Mouse (Mus musculus) midbrain, embryonic 14.5 days (tissue): ENCODE data around the gene Il1rn. TPM values are rescaled to one million over a fixed set of nuclear protein-coding genes. Genes with fewer than 3 reads are reported as not detected.

Experiments used
- ATAC-seq: fragments of 200-750 bp; cut with Nextera tagmentation; 2 replicates; pipeline ENCODE4 v1.8.0; 2017; ENCODE audit warnings: moderate number of reproducible peaks, moderate library complexity; ENCODE audit not compliant: low FRiP score, low TSS enrichment
- DNase-seq: peaks from one replicate; pipeline ENCODE4 v3.0.0-alpha.2; 2015
- H3K27ac ChIP-seq: fragments of 300-500 bp; sonication (generic); replicated peaks from 2 replicates; pipeline ENCODE4 v1.5.1; 2014; ENCODE audit warnings: mild to moderate bottlenecking, low read depth, low read length, moderate library complexity
- H3K27me3 ChIP-seq: fragments of 300-500 bp; sonication (generic); 2 replicates; pipeline ENCODE4 v1.6.1; 2014; ENCODE audit warnings: low read length, control low read depth, mixed read lengths; ENCODE audit not compliant: control insufficient read depth, insufficient read depth
- H3K36me3 ChIP-seq: fragments of 300-500 bp; sonication (generic); 2 replicates; pipeline ENCODE4 v1.6.1; 2014; ENCODE audit warnings: low read length, control low read depth; ENCODE audit not compliant: control insufficient read depth, insufficient read depth
- H3K4me1 ChIP-seq: fragments of 300-500 bp; sonication (generic); 2 replicates; pipeline ENCODE4 v1.6.1; 2014; ENCODE audit warnings: mild to moderate bottlenecking, antibody characterized with exemption, low read length, control low read depth; ENCODE audit not compliant: control insufficient read depth, insufficient read depth
- H3K4me2 ChIP-seq: fragments of 300-500 bp; sonication (generic); 2 replicates; pipeline ENCODE4 v1.6.1; 2014; ENCODE audit warnings: mild to moderate bottlenecking, low read length, moderate library complexity
- H3K4me3 ChIP-seq: fragments of 300-500 bp; sonication (generic); replicated peaks from 2 replicates; pipeline ENCODE4 v1.5.1; 2014; ENCODE audit warnings: low read depth, low read length
- H3K9ac ChIP-seq: fragments of 300-500 bp; sonication (generic); replicated peaks from 2 replicates; pipeline ENCODE4 v1.6.1; 2014; ENCODE audit warnings: mild to moderate bottlenecking, low read length, moderate library complexity
- H3K9me3 ChIP-seq: fragments of 300-500 bp; sonication (generic); 2 replicates; pipeline ENCODE4 v1.6.1; 2016; ENCODE audit warnings: low read length, control low read depth, mixed read lengths; ENCODE audit not compliant: control insufficient read depth
- WGBS: fragments of 180-500 bp; shearing (Covaris S2); extraction: QIAGEN DNeasy Blood & Tissue Kit; methylation state at CpG from one replicate; pipeline ENCODE4 v1.1.7; 2014; 5-methylcytosine and 5-hydroxymethylcytosine counted together
- polyA plus RNA-seq: library from polyadenylated mRNA; unstranded; fragments of >200 nt; fragmentation: Nextera tagmentation; extraction: Ambion mirVana; gene quantifications from 2 replicates; pipeline ENCODE4 v1.2.1, GENCODE M21; 2014

Il1rn gene
- polyA plus RNA-seq, 1 experiment from 2014 or later, result 1.7 TPM

- ATAC-seq, result no peak
Measured at GRCm38 (mm10) chr2:24385111-24385961, 48.7 kb downstream of the Il1rn start.

GRCm38 (mm10) chr2:24386158-24386963, 49.7 kb downstream of the Il1rn start:
- H3K27me3 ChIP-seq, result no peaks in the 10 kb centered on the region
- no peaks in the 10 kb centered on the region for H3K4me1 ChIP-seq
- no peak for ATAC-seq
- no peak overlapping the region for H3K9ac ChIP-seq
- no peaks in the 10 kb centered on the region for H3K9me3 ChIP-seq
- 89% methylated on average over 21 of the region's 21 CpGs for WGBS
- H3K27ac ChIP-seq, result no peak overlapping the region
- H3K4me3 ChIP-seq, result no peak overlapping the region
- no peak for DNase-seq
- no peak overlapping the region for H3K4me2 ChIP-seq
- H3K36me3 ChIP-seq, result no peaks in the 10 kb centered on the region

More at GRCm38 (mm10) chr2:24385111-24385961, 48.7 kb downstream of the Il1rn start:
- H3K9me3 ChIP-seq, result no peaks in the 10 kb centered on the region
- H3K9ac ChIP-seq, result no peak overlapping the region
- no peak overlapping the region for H3K27ac ChIP-seq
- no peak overlapping the region for H3K4me3 ChIP-seq
- no peaks in the 10 kb centered on the region for H3K4me1 ChIP-seq
- no peaks in the 10 kb centered on the region for H3K36me3 ChIP-seq
- no peak for DNase-seq
- 81% methylated on average over 14 of the region's 14 CpGs for WGBS
- H3K4me2 ChIP-seq, result no peak overlapping the region
- no peaks in the 10 kb centered on the region for H3K27me3 ChIP-seq

GRCm38 (mm10) chr2:24386964-24387320, 50.3 kb downstream of the Il1rn start:
- H3K4me1 ChIP-seq, result no peaks in the 10 kb centered on the region
- no peak overlapping the region for H3K4me2 ChIP-seq
- DNase-seq (no peak), ATAC-seq (no peak)
- H3K9me3 ChIP-seq, result no peaks in the 10 kb centered on the region
- no peak overlapping the region for H3K4me3 ChIP-seq
- WGBS, result 97% methylated on average over 2 of the region's 2 CpGs
- no peak overlapping the region for H3K9ac ChIP-seq
- H3K27ac ChIP-seq, result no peak overlapping the region
- no peaks in the 10 kb centered on the region for H3K36me3 ChIP-seq
- H3K27me3 ChIP-seq, result no peaks in the 10 kb centered on the region

GRCm38 (mm10) chr2:24387361-24388283, 51.0 kb downstream of the Il1rn start:
- Histone ChIP-seq H3K36me3 (no peaks in the 10 kb centered on the region), H3K4me3 (no peak overlapping the region), H3K27me3 (no peaks in the 10 kb centered on the region), H3K4me1 (no peaks in the 10 kb centered on the region), H3K27ac (no peak overlapping the region), H3K9ac (no peak overlapping the region), H3K9me3 (no peaks in the 10 kb centered on the region), H3K4me2 (no peak overlapping the region)
- ATAC-seq, result no peak
- no peak for DNase-seq
- 89% methylated on average over 4 of the region's 4 CpGs for WGBS

- DNase-seq (no peak), ATAC-seq (no peak)
- no peak overlapping the region for H3K4me2 ChIP-seq
- no peaks in the 10 kb centered on the region for H3K36me3 ChIP-seq
- H3K4me3 ChIP-seq, result no peak overlapping the region
- 84% methylated on average over 2 of the region's 2 CpGs for WGBS
- no peak overlapping the region for H3K9ac ChIP-seq
- H3K9me3 ChIP-seq, result no peaks in the 10 kb centered on the region
- H3K27ac ChIP-seq, result no peak overlapping the region
- no peaks in the 10 kb centered on the region for H3K27me3 ChIP-seq
- H3K4me1 ChIP-seq, result no peaks in the 10 kb centered on the region
Measured at GRCm38 (mm10) chr2:24393251-24393650, 56.6 kb downstream of the Il1rn start.

DNA sequence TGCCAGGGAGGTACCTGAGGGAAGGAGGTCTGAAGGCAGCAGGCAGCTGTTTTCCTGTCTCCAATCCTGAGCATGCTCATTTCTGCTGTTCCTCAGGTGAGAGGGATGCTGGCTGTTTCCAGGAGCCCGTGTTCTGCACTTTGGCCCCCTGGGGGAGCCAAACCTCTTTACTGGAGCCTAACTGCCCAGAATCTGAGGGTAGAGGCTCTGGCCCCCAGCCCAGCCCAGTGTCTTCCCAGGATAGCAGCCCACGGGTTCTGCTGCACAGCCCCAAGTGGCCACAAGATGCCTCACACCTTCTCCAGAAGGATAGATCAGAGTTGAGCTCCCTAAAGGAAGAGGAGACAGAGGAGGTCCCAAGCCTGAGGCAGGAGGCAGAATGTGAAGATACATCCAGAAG, 60.5 kb downstream of the Il1rn start:
- H3K36me3 ChIP-seq, result no peaks in the 10 kb centered on the region
- DNase-seq (no peak), ATAC-seq (no peak)
- H3K9me3 ChIP-seq, result no peaks in the 10 kb centered on the region
- no peak overlapping the region for H3K4me3 ChIP-seq
- no peak overlapping the region for H3K27ac ChIP-seq
- H3K4me2 ChIP-seq, result no peak overlapping the region
- 16% methylated on average over 2 of the region's 2 CpGs for WGBS
- H3K27me3 ChIP-seq, result no peaks in the 10 kb centered on the region
- no peak overlapping the region for H3K9ac ChIP-seq
- H3K4me1 ChIP-seq, result no peaks in the 10 kb centered on the region

- Histone ChIP-seq H3K27me3 (no peaks in the 10 kb centered on the region), H3K4me2 (no peak overlapping the region), H3K4me3 (no peak overlapping the region), H3K27ac (no peak overlapping the region), H3K36me3 (no peaks in the 10 kb centered on the region), H3K9me3 (no peaks in the 10 kb centered on the region), H3K9ac (no peak overlapping the region), H3K4me1 (no peaks in the 10 kb centered on the region; the same call in 1 of the 2 replicates)
- 91% methylated on average over 3 of the region's 3 CpGs for WGBS
- DNase-seq (no peak), ATAC-seq (no peak)
Measured at GRCm38 (mm10) chr2:24400711-24401110, 64.1 kb downstream of the Il1rn start.
